ENCODE assay signal across 22 mouse cellular contexts in genomic region chr9:55246440-55246839, GRCm38 (mm10). TPM values are rescaled to one million over a fixed set of nuclear protein-coding genes. Genes with fewer than 3 reads are reported as not detected.
DNase-seq lines count a peak whose midpoint lies in the region; ATAC-seq lines count a peak whose summit lies in the region.
"Had no signal": no experiment of that assay in that cellular context is flagged by ENCODE, and none has a peak within 500 bp of the region (broad histone marks: within the 10 kb centered on the region; RNA-seq: fewer than 3 reads in every experiment).

No protein-coding gene starts in this region.

- H3K4me3 ChIP-seq in brown adipose tissue, adult 24 weeks (ENCODE audit: insufficient read depth, low read depth, low read length): no peak overlapping the region
- no peak overlapping the region for H3K4me3 ChIP-seq in hindbrain, embryonic 16.5 days (ENCODE audit: low read length)

- intact Hi-C loops in left cerebral cortex, postnatal 4 days (cut with DNase I): no loop called here

- H3K27me3 ChIP-seq in hindbrain, embryonic 16.5 days (replicated peaks; ENCODE audit: control insufficient read depth, insufficient read depth, low read length): no peaks in the 10 kb centered on the region
- H3K27me3 ChIP-seq: Patski had no signal

- no peak overlapping the region for H3K9ac ChIP-seq in hindbrain, embryonic 16.5 days (ENCODE audit: low read depth, low read length)

- no peaks in the 10 kb centered on the region for H3K9me3 ChIP-seq in hindbrain, embryonic 16.5 days (ENCODE audit: control insufficient read depth, low read length)
- H3K9me3 ChIP-seq: G1E had no signal

- peaks cover 11% of the 10 kb centered on the region for H3K4me1 ChIP-seq in brown adipose tissue, adult 24 weeks (ENCODE audit: control insufficient read depth, insufficient read depth, insufficient read length, low read length)
- H3K4me1 ChIP-seq in hindbrain, embryonic 16.5 days (ENCODE audit: control insufficient read depth, insufficient read depth, low read depth, low read length): no peaks in the 10 kb centered on the region

- ATAC-seq in hindbrain, embryonic 16.5 days: no peak
- ATAC-seq: activated CD4-positive, CD25-positive, alpha-beta regulatory T cell, adult 4 months; CD4-positive, CD25-positive, alpha-beta regulatory T cell, adult 4 months; Patski had no signal

- peak overlapping the region; percentile 92 for H3K27ac ChIP-seq in brown adipose tissue, adult 24 weeks (replicated peaks; ENCODE audit: low read depth, low read length)
- H3K27ac ChIP-seq in hindbrain, embryonic 16.5 days (ENCODE audit: low read depth, low read length): no peak overlapping the region

- no peak overlapping the region for H3K4me2 ChIP-seq in hindbrain, embryonic 16.5 days (ENCODE audit: low read length)

- WGBS in hindbrain, embryonic 16.5 days: 80% methylated on average over 8 of the region's 8 CpGs

- H3K36me3 ChIP-seq in hindbrain, embryonic 16.5 days (ENCODE audit: control insufficient read depth, insufficient read depth, low read length): no peaks in the 10 kb centered on the region
- H3K36me3 ChIP-seq: G1E had no signal

- peak; percentile 55 for DNase-seq in adipocyte (ENCODE audit: low spot score)
- DNase-seq in fat pad, adult 2 months (ENCODE audit: extremely low read depth, low read depth, low spot score): peak; percentile 63
- no peak for DNase-seq in left cerebral cortex, postnatal 4 days
- DNase-seq in natural killer cell, adult 2 months (ENCODE audit: low spot score in 2 of 2): no peak
- DNase-seq: adrenal gland, adult 2 months; adrenal gland, adult 8-10 months; adrenal gland, postnatal 10 days; adrenal gland, postnatal 14 days; adrenal gland, postnatal 25 days; adrenal gland, postnatal 36 days; B cell, adult 2 months; cerebellum, adult 11 months; cerebellum, adult 11-12 months; cerebellum, adult 18-20 months; cerebellum, adult 2 months; cerebellum, adult 8-10 months had no signal

RNA-seq across cellular contexts. Expression of gene Fbxo22, which starts 37.7 kb away (rescaled TPM):
- polyA plus RNA-seq in brown adipose tissue, adult 24 weeks (2012; ENCODE audit: insufficient read depth, insufficient read length, missing spikeins): 19.0 and 21.6 TPM in 2 replicates
- 10 to 100 TPM; 51.4 to 58.3 TPM for total RNA-seq in left cerebral cortex, postnatal 4 days (2021)
- 84.3 and 85.7 TPM in 2 replicates for polyA plus RNA-seq in hindbrain, embryonic 16.5 days (2015; fragmentation: Nextera tagmentation; extraction: Ambion mirVana)

Comparison
In these comparisons a context has a peak if more than half of its experiments do, and no peak if none do; other contexts are left out.
1. DNase-seq: peak in adipocyte (single experiment) and fat pad, adult 2 months (single experiment); none in left cerebral cortex, postnatal 4 days (single experiment) and natural killer cell, adult 2 months (0 of 2).